Mouse (Mus musculus): Measurements from ENCODE around the gene Gm10378. TPM values are rescaled to one million over a fixed set of nuclear protein-coding genes. Genes with fewer than 3 reads are reported as not detected.

Gene Gm10378
- not detected in 2 replicates for polyA plus RNA-seq (2012; rRNA removed; ENCODE audit: low replicate concordance)

GRCm38 (mm10) chr14:42655638-42656037 is at the start of gene Gm10378:
TSS of gene Gm10378 (plus strand) at chr14:42655938.

GRCm38 (mm10) chr14:42641817-42642216 is 13.9 kb upstream of the Gm10378 start, which contains the start of gene Gm3633:
TSS of gene Gm3633 (minus strand) at chr14:42641917.

Other genes with a start within 250 kb of the Gm10378 start
- not detected in 2 replicates for gene Gm8005, start 216.3 kb upstream of the Gm10378 start, polyA plus RNA-seq (2012; rRNA removed; ENCODE audit: low replicate concordance)
- gene Gm8011, start 192.1 kb upstream of the Gm10378 start, polyA plus RNA-seq (2012; rRNA removed; ENCODE audit: low replicate concordance) = not detected in 2 replicates
- gene Gm8020, start 153.6 kb upstream of the Gm10378 start, polyA plus RNA-seq (2012; rRNA removed; ENCODE audit: low replicate concordance) = not detected in 2 replicates
- gene Gm8024, start 131.7 kb upstream of the Gm10378 start, polyA plus RNA-seq (2012; rRNA removed; ENCODE audit: low replicate concordance) = not detected in 2 replicates
- not detected in 2 replicates for gene Gm17124, start 56.1 kb upstream of the Gm10378 start, polyA plus RNA-seq (2012; rRNA removed; ENCODE audit: low replicate concordance)
- gene Gm3633, start 14.0 kb upstream of the Gm10378 start, polyA plus RNA-seq (2012; rRNA removed; ENCODE audit: low replicate concordance) = not detected in 2 replicates
- not detected in 2 replicates for gene Gm3015, start 112.9 kb downstream of the Gm10378 start, polyA plus RNA-seq (2012; rRNA removed; ENCODE audit: low replicate concordance)
- not detected in 2 replicates for gene Gm10377, start 142.0 kb downstream of the Gm10378 start, polyA plus RNA-seq (2012; rRNA removed; ENCODE audit: low replicate concordance)
- not detected in 2 replicates for gene Gm21977, start 197.5 kb downstream of the Gm10378 start, polyA plus RNA-seq (2012; rRNA removed; ENCODE audit: low replicate concordance)

Data from subcutaneous adipose tissue, adult 2 months (tissue).